Mouse (Mus musculus): ENCODE measurements around the gene Tet2.

DNA sequence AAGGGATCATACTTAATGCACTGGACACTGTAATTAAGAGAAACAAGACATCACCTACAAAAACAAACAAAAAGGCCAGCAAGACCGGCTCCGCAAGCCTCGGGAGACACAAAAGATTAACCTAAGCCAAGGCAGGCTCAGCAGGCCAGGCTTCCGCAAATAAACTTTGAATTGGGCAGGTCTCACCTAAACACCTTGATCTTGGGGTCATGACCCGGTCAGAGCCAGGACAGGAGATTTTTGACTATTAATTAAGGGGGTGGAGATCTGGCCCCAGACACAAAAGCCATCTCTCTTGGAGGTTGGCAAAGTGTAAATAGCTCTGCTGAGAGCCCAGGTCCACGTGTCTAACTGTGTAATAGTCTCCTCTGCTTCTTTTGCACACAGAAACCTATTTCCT lies 10.9 kb downstream of the Tet2 start:
- TF ChIP-seq CTCF (IDR thresholded peaks at IDR 0.05; ENCODE audit: low read depth, low read length) = no peak
- TF ChIP-seq POLR2A (IDR thresholded peaks at IDR 0.05; ENCODE audit: insufficient read depth, low read length) = no peak
- TF ChIP-seq EP300 (IDR thresholded peaks at IDR 0.05; ENCODE audit: insufficient read depth, low read depth, low read length) = peak; percentile 99
